Mouse (Mus musculus) intestine, embryonic 15.5 days (tissue): ENCODE results near the gene Gnaq. TPM values are rescaled to one million over a fixed set of nuclear protein-coding genes. Genes with fewer than 3 reads are reported as not detected.
A peak's percentile ranks its signal among the peaks of the same experiment; 100 is the strongest.

ENCODE experiments used
- ATAC-seq: fragments of 200-750 bp; cut with Nextera tagmentation; 2 replicates; pipeline ENCODE4 v1.8.0; 2017; ENCODE audit warnings: moderate TSS enrichment, moderate library complexity
- H3K27ac ChIP-seq: fragments of 300-500 bp; sonication (generic); 2 replicates; pipeline ENCODE4 v1.5.1; 2015; ENCODE audit warnings: mild to moderate bottlenecking, inconsistent platforms
- H3K27me3 ChIP-seq: fragments of 300-500 bp; sonication (generic); replicated peaks from 2 replicates; pipeline ENCODE4 v1.6.1; 2015; ENCODE audit warnings: inconsistent platforms
- H3K36me3 ChIP-seq: fragments of 300-500 bp; sonication (generic); 2 replicates; pipeline ENCODE4 v1.6.1; 2015; ENCODE audit warnings: inconsistent platforms
- H3K4me1 ChIP-seq: fragments of 300-500 bp; sonication (generic); replicated peaks from 2 replicates; pipeline ENCODE4 v1.6.1; 2015; ENCODE audit warnings: inconsistent platforms
- H3K4me2 ChIP-seq: fragments of 300-500 bp; sonication (generic); replicated peaks from 2 replicates; pipeline ENCODE4 v1.6.1; 2015; ENCODE audit warnings: mild to moderate bottlenecking, inconsistent platforms
- H3K4me3 ChIP-seq: fragments of 300-500 bp; sonication (generic); replicated peaks from 2 replicates; pipeline ENCODE4 v1.5.1; 2015; ENCODE audit warnings: inconsistent platforms
- H3K9ac ChIP-seq: fragments of 300-500 bp; sonication (generic); 2 replicates; pipeline ENCODE4 v1.6.1; 2015; ENCODE audit warnings: inconsistent platforms
- H3K9me3 ChIP-seq: fragments of 300-500 bp; sonication (generic); 2 replicates; pipeline ENCODE4 v1.6.1; 2016; ENCODE audit warnings: inconsistent platforms
- WGBS: fragments of 180-500 bp; shearing (Covaris S2); methylation state at CpG from one replicate; pipeline ENCODE4 v1.1.7; 2015; 5-methylcytosine and 5-hydroxymethylcytosine counted together
- polyA plus RNA-seq: library from polyadenylated mRNA; unstranded; fragments of >200 nt; fragmentation: Nextera tagmentation; extraction: Ambion mirVana; gene quantifications from 2 replicates; pipeline ENCODE4 v1.2.1, GENCODE M21; 2015

Gene Gnaq
- polyA plus RNA-seq, 1 experiment from 2014 or later: 28.3 TPM

GRCm38 (mm10) chr19:16411302-16411701, 278.7 kb downstream of the Gnaq start:
- Histone ChIP-seq H3K27ac (no peak overlapping the region), H3K36me3 (no peaks in the 10 kb centered on the region), H3K9ac (no peak overlapping the region), H3K27me3 (no peaks in the 10 kb centered on the region), H3K9me3 (no peaks in the 10 kb centered on the region), H3K4me3 (no peak overlapping the region), H3K4me2 (no peak overlapping the region), H3K4me1 (no peaks in the 10 kb centered on the region)
- ATAC-seq: no peak

- no peak overlapping the region for H3K9ac ChIP-seq
- no peak overlapping the region for H3K4me2 ChIP-seq
- no peak for ATAC-seq
- H3K36me3 ChIP-seq: no peaks in the 10 kb centered on the region
- WGBS: 89% methylated on average over 5 of the region's 5 CpGs
- no peaks in the 10 kb centered on the region for H3K4me1 ChIP-seq
- H3K27ac ChIP-seq: no peak overlapping the region
- no peaks in the 10 kb centered on the region for H3K9me3 ChIP-seq
- H3K27me3 ChIP-seq: no peaks in the 10 kb centered on the region
- no peak overlapping the region for H3K4me3 ChIP-seq
Observed at GRCm38 (mm10) chr19:16418086-16418663, 285.5 kb downstream of the Gnaq start.

- 0 out of 2 replicates have a peak, but pooled peaks cover 5% of the 10 kb centered on the region for H3K9me3 ChIP-seq
- WGBS: 76% methylated on average over 2 of the region's 2 CpGs
Observed at GRCm38 (mm10) chr19:16425596-16425995, 293.0 kb downstream of the Gnaq start.

GRCm38 (mm10) chr19:16431368-16431767, 298.7 kb downstream of the Gnaq start:
- no peak overlapping the region for H3K4me2 ChIP-seq
- H3K4me1 ChIP-seq: peaks cover 15% of the 10 kb centered on the region
- H3K9ac ChIP-seq: no peak overlapping the region
- WGBS: 87% methylated on average over 8 of the region's 8 CpGs
- ATAC-seq: no peak
- H3K27me3 ChIP-seq: no peaks in the 10 kb centered on the region
- 0 out of 2 replicates have a peak, but pooled peaks cover 5% of the 10 kb centered on the region for H3K9me3 ChIP-seq
- H3K4me3 ChIP-seq: no peak overlapping the region
- H3K27ac ChIP-seq: no peak overlapping the region
- H3K36me3 ChIP-seq: no peaks in the 10 kb centered on the region

More at GRCm38 (mm10) chr19:16425596-16425995, 293.0 kb downstream of the Gnaq start:
- H3K9ac ChIP-seq: no peak overlapping the region
- H3K4me1 ChIP-seq: no peaks in the 10 kb centered on the region
- H3K4me2 ChIP-seq: no peak overlapping the region
- H3K27ac ChIP-seq: no peak overlapping the region
- no peaks in the 10 kb centered on the region for H3K36me3 ChIP-seq
- no peak for ATAC-seq
- H3K4me3 ChIP-seq: no peak overlapping the region
- H3K27me3 ChIP-seq: no peaks in the 10 kb centered on the region

GRCm38 (mm10) chr19:16434879-16435278, 302.2 kb downstream of the Gnaq start:
- Histone ChIP-seq H3K27ac (peak overlapping the region; percentile 71; the same call in 1 of the 2 replicates), H3K36me3 (no peaks in the 10 kb centered on the region), H3K9ac (no peak overlapping the region), H3K27me3 (no peaks in the 10 kb centered on the region), H3K4me2 (peak overlapping the region; percentile 92), H3K4me1 (peaks cover 38% of the 10 kb centered on the region), H3K4me3 (peak overlapping the region; percentile 49), H3K9me3 (no peaks in the 10 kb centered on the region)
- ATAC-seq: peak; percentile 4; the same call in 1 of the 2 replicates
- 16% methylated on average over 9 of the region's 9 CpGs for WGBS

- WGBS: 1% methylated on average over 27 of the region's 27 CpGs
- Histone ChIP-seq H3K4me3 (peak within 1 kb of the TSS; percentile 49), H3K9me3 (no peaks in the 10 kb centered on the region), H3K27me3 (no peaks in the 10 kb centered on the region), H3K36me3 (no peaks in the 10 kb centered on the region), H3K4me2 (peak within 1 kb of the TSS; percentile 92), H3K4me1 (peaks cover 40% of the 10 kb centered on the region), H3K27ac (peak within 1 kb of the TSS; percentile 71), H3K9ac (peak within 1 kb of the TSS; percentile 48)
- peak; percentile 79 for ATAC-seq
Observed at GRCm38 (mm10) chr19:16435531-16436231, 303.1 kb downstream of the Gnaq start, which contains the start of gene Gna14. Gna14 (plus strand) TSS chr19:16435762.

GRCm38 (mm10) chr19:16436335-16437169, 303.9 kb downstream of the Gnaq start:
- H3K27me3 ChIP-seq: no peaks in the 10 kb centered on the region
- H3K9me3 ChIP-seq: no peaks in the 10 kb centered on the region
- H3K4me1 ChIP-seq: peaks cover 40% of the 10 kb centered on the region
- WGBS: 7% methylated on average over 61 of the region's 61 CpGs
- H3K4me2 ChIP-seq: peak overlapping the region; percentile 92
- peak overlapping the region; percentile 48 for H3K9ac ChIP-seq
- peak overlapping the region; percentile 71 for H3K27ac ChIP-seq
- H3K4me3 ChIP-seq: peak overlapping the region; percentile 49
- no peaks in the 10 kb centered on the region for H3K36me3 ChIP-seq
- ATAC-seq: peak; percentile 29

Other genes starting within 250 kb of the Gnaq start
- 74.6 and 82.0 TPM in 2 replicates for gene Psat1, start 185.5 kb upstream of the Gnaq start, polyA plus RNA-seq
- 16.6 and 18.5 TPM in 2 replicates for gene Cep78, start 147.8 kb upstream of the Gnaq start, polyA plus RNA-seq